20 mouse cellular contexts compared by ENCODE assay signal in the genomic region with DNA sequence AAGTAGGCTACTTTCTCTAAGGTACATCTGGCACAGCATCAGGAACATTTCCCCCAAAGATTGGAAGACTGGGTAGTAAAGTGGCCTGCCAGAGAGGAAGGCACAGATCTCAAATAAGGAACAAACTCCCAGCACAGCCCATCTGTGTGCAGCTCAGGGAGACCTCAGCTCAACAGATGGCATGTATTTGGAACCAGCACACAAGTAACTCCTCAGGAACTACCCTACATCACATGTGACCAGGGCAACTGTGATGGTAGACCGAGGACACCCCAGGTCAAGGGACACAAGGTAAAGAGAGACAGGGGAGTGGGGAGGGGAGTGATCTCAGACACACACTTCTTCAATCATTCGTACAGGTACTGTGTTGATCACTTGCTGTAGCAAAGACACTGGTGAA.
"Had no signal": no experiment of that assay in that cellular context is flagged by ENCODE, and none has a peak within 500 bp of the region (broad histone marks: within the 10 kb centered on the region; RNA-seq: fewer than 3 reads in every experiment).

No protein-coding gene starts in this region.

- H3K4me1 ChIP-seq: liver, embryonic 13.5 days had no signal

- H3K36me3 ChIP-seq: limb, embryonic 10.5 days; limb, embryonic 13.5 days; liver, embryonic 13.5 days; midbrain, embryonic 12.5 days; midbrain, embryonic 15.5 days; neural tube, embryonic 12.5 days; neural tube, embryonic 15.5 days had no signal

- H3K27me3 ChIP-seq: midbrain, embryonic 15.5 days; neural tube, embryonic 15.5 days had no signal

- DNase-seq: kidney, postnatal 10 days; kidney, postnatal 36 days; liver; liver, embryonic 13.5 days; lung, adult 2 months; lung, postnatal 14 days; lung, postnatal 4 days; right cerebral cortex, adult 18-20 months; right cerebral cortex, postnatal 14 days; right cerebral cortex, postnatal 4 days; thymus, adult 2 months; thymus, postnatal 14 days; thymus, postnatal 4 days had no signal

- H3K4me2 ChIP-seq: limb, embryonic 13.5 days; liver, embryonic 13.5 days; midbrain, embryonic 12.5 days; midbrain, embryonic 15.5 days; neural tube, embryonic 12.5 days; neural tube, embryonic 15.5 days had no signal

- H3K4me3 ChIP-seq: limb, embryonic 10.5 days; limb, embryonic 13.5 days; liver, embryonic 13.5 days; midbrain, embryonic 12.5 days; midbrain, embryonic 15.5 days; neural tube, embryonic 12.5 days; neural tube, embryonic 15.5 days had no signal

- ATAC-seq: midbrain, embryonic 15.5 days had no signal

- H3K27ac ChIP-seq: limb, embryonic 10.5 days; limb, embryonic 13.5 days; liver, embryonic 13.5 days; midbrain, embryonic 12.5 days; midbrain, embryonic 15.5 days; neural tube, embryonic 12.5 days; neural tube, embryonic 15.5 days; stomach, postnatal 0 days had no signal

- H3K9me3 ChIP-seq: limb, embryonic 10.5 days; limb, embryonic 13.5 days; liver, embryonic 13.5 days; midbrain, embryonic 12.5 days; midbrain, embryonic 15.5 days; neural tube, embryonic 12.5 days; neural tube, embryonic 15.5 days had no signal

- H3K9ac ChIP-seq: limb, embryonic 13.5 days; liver, embryonic 13.5 days; midbrain, embryonic 12.5 days; midbrain, embryonic 15.5 days; neural tube, embryonic 12.5 days; neural tube, embryonic 15.5 days had no signal
